Mouse (Mus musculus): ENCODE measurements around the gene Mtcl1. TPM values are rescaled to one million over a fixed set of nuclear protein-coding genes. Genes with fewer than 3 reads are reported as not detected.
A peak's percentile ranks its signal among the peaks of the same experiment; 100 is the strongest.

Gene Mtcl1
- polyA plus RNA-seq, 1 experiment from 2014 or later, result 3.5 TPM

- Histone ChIP-seq H3K4me1 (replicated peaks; ENCODE audit: insufficient read depth, low read length) (no peaks in the 10 kb centered on the region), H3K9me3 (replicated peaks; ENCODE audit: low read length) (no peaks in the 10 kb centered on the region), H3K36me3 (ENCODE audit: insufficient read depth, low read length) (no peaks in the 10 kb centered on the region), H3K4me2 (ENCODE audit: low read length) (no peak overlapping the region), H3K27ac (no peak overlapping the region), H3K4me3 (replicated peaks; ENCODE audit: low read depth, low read length) (no peak overlapping the region), H3K9ac (ENCODE audit: low read depth, low read length) (no peak overlapping the region), H3K27me3 (ENCODE audit: insufficient read depth, low read length) (no peaks in the 10 kb centered on the region)
- DNase-seq (ENCODE audit: low spot score) (no peak), ATAC-seq (replicated peaks; ENCODE audit: low FRiP score, low read depth) (no peak)
- 83% methylated on average over 1 of the region's 1 CpGs for whole genome bisulfite sequencing
- TF ChIP-seq CTCF (IDR thresholded peaks at IDR 0.05; ENCODE audit: low read depth), result no peak
Observed at GRCm38 (mm10) chr17:66473205-66473604, 23.7 kb upstream of the Mtcl1 start.

DNA sequence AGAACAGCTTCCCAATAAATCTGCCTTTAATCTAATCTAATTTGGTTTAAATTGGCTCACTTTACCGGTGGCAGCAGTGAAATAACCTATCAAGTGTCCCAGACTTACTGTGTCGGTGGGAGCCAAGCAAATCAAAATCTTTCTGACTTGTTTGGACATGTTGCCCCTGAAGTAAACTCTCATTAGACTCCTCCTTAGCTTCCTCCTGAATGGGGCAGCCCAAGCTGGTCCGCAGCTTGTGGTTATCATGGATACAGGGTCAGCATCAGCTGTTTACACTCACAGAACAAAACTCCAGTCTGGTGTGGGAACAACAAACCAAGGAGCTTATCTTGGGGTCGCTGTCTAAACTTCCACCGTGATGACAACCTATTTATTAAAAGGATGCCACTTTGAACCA is 22.2 kb upstream of the Mtcl1 start:
- Histone ChIP-seq H3K4me1 (replicated peaks; ENCODE audit: insufficient read depth, low read length) (no peaks in the 10 kb centered on the region), H3K4me3 (replicated peaks; ENCODE audit: low read depth, low read length) (no peak overlapping the region), H3K36me3 (ENCODE audit: insufficient read depth, low read length) (no peaks in the 10 kb centered on the region), H3K9me3 (replicated peaks; ENCODE audit: low read length) (no peaks in the 10 kb centered on the region), H3K27ac (no peak overlapping the region), H3K9ac (ENCODE audit: low read depth, low read length) (no peak overlapping the region), H3K4me2 (ENCODE audit: low read length) (no peak overlapping the region), H3K27me3 (ENCODE audit: insufficient read depth, low read length) (no peaks in the 10 kb centered on the region)
- ATAC-seq (replicated peaks; ENCODE audit: low FRiP score, low read depth) (no peak), DNase-seq (ENCODE audit: low spot score) (no peak)
- no peak for TF ChIP-seq CTCF (IDR thresholded peaks at IDR 0.05; ENCODE audit: low read depth)
- WGBS, result 52% methylated on average over 5 of the region's 5 CpGs

DNA sequence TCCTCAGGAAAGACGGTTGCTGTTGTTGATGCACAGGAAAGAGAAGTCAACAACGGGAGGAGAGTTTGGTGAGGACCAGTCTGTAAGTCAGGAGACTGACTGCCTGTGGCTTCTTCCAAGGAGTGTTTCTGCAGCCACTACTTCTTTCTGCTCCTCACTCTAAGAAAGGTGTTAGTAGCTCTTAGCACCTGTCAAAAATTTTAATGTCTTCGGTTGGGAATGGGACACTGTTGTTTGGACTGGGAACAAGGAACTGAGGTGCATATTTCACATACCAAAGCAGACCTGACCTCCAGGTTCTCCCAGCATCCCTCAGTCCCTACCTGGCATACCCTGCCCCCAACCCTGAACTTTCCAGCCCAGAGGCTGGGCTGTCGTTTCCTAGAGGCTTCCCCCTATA is 21.7 kb upstream of the Mtcl1 start:
- Histone ChIP-seq H3K4me3 (replicated peaks; ENCODE audit: low read depth, low read length) (no peak overlapping the region), H3K9me3 (replicated peaks; ENCODE audit: low read length) (no peaks in the 10 kb centered on the region), H3K4me2 (ENCODE audit: low read length) (no peak overlapping the region), H3K36me3 (ENCODE audit: insufficient read depth, low read length) (no peaks in the 10 kb centered on the region), H3K27me3 (ENCODE audit: insufficient read depth, low read length) (no peaks in the 10 kb centered on the region), H3K27ac (no peak overlapping the region), H3K9ac (ENCODE audit: low read depth, low read length) (no peak overlapping the region), H3K4me1 (replicated peaks; ENCODE audit: insufficient read depth, low read length) (no peaks in the 10 kb centered on the region)
- 77% methylated on average over 4 of the region's 4 CpGs for WGBS
- TF ChIP-seq CTCF (IDR thresholded peaks at IDR 0.05; ENCODE audit: low read depth), result no peak
- DNase-seq (ENCODE audit: low spot score) (no peak), ATAC-seq (replicated peaks; ENCODE audit: low FRiP score, low read depth) (no peak)

DNA sequence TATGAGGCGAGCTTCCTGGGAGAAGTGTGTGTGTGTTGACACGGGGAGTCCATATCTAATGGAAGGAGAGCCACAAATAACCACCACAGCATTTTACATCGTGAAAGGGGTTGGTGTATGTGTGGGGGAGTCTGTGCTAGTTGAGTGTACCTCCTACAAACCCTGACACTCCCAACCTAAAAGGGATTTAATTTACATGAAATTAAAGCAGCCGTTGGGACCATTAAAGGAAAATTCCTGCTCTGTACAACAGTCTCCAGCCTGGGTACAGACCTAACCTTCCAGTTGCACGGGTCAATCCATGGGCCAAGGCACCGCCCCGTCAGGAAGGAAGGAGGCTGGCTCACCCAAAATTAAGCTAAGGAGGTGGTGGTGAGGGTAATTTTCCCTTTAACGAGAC is 20.5 kb upstream of the Mtcl1 start:
- 30% methylated on average over 8 of the region's 8 CpGs for WGBS
- Histone ChIP-seq H3K4me1 (replicated peaks; ENCODE audit: insufficient read depth, low read length) (no peaks in the 10 kb centered on the region), H3K9ac (ENCODE audit: low read depth, low read length) (no peak overlapping the region), H3K9me3 (replicated peaks; ENCODE audit: low read length) (no peaks in the 10 kb centered on the region), H3K27me3 (ENCODE audit: insufficient read depth, low read length) (no peaks in the 10 kb centered on the region), H3K4me2 (ENCODE audit: low read length) (no peak overlapping the region), H3K36me3 (ENCODE audit: insufficient read depth, low read length) (no peaks in the 10 kb centered on the region), H3K4me3 (replicated peaks; ENCODE audit: low read depth, low read length) (no peak overlapping the region), H3K27ac (0 out of 2 replicates have a peak overlapping the region, but pooled peaks have one; percentile 38)
- no peak; the same call in 1 of the 2 replicates for ATAC-seq (replicated peaks; ENCODE audit: low FRiP score, low read depth)
- no peak for TF ChIP-seq CTCF (IDR thresholded peaks at IDR 0.05; ENCODE audit: low read depth)
- peak; percentile 35 for DNase-seq (ENCODE audit: low spot score)

DNA sequence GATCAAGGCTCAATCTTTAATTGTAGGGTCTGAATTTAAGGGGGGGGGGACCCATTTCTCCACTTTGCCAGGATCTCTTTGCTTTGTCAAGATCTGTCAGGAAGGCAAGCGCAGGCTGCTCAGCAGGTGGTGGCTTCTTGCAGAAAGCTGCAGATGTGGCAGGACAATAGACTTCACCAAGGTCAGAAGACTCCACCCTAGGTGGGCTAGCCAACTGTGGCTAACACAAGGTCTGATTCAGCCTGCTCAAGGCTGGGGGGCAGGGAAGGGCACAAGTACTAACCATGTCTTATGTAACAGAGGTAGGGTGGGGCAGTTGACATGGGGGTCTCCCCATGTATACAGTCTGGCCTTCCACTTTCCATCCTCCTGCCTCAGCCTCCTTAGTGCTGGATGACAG is 7.7 kb upstream of the Mtcl1 start:
- H3K4me2 ChIP-seq (ENCODE audit: low read length), result no peak overlapping the region
- no peaks in the 10 kb centered on the region for H3K9me3 ChIP-seq (replicated peaks; ENCODE audit: low read length)
- H3K4me3 ChIP-seq (replicated peaks; ENCODE audit: low read depth, low read length), result no peak overlapping the region
- WGBS, result 94% methylated on average over 1 of the region's 1 CpGs
- H3K27ac ChIP-seq, result no peak overlapping the region
- no peak overlapping the region for H3K9ac ChIP-seq (ENCODE audit: low read depth, low read length)
- DNase-seq (ENCODE audit: low spot score) (no peak), ATAC-seq (replicated peaks; ENCODE audit: low FRiP score, low read depth) (no peak)
- TF ChIP-seq CTCF (IDR thresholded peaks at IDR 0.05; ENCODE audit: low read depth), result no peak
- no peaks in the 10 kb centered on the region for H3K4me1 ChIP-seq (replicated peaks; ENCODE audit: insufficient read depth, low read length)
- H3K27me3 ChIP-seq (ENCODE audit: insufficient read depth, low read length), result no peaks in the 10 kb centered on the region
- H3K36me3 ChIP-seq (ENCODE audit: insufficient read depth, low read length), result no peaks in the 10 kb centered on the region

DNA sequence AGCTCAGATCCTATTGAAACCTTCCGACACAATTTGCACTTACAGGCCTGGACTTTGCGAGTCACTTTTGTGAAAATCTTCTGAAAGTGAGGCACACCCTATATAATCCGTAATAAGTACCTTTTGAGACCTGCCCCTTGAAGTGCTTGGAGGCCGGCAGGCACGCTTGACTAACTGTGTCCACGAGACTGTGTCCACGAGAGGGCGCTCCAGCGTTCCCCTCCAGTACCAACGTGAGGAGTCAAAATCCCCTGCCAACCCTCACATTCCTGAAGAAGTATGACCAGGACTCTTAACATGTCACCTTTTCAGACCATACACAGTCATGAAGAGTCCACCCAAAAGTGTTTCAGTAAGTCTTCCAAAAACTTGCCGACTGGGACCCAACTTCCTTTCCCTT is 1.6 kb upstream of the Mtcl1 start:
- Histone ChIP-seq H3K27me3 (ENCODE audit: insufficient read depth, low read length) (no peaks in the 10 kb centered on the region), H3K36me3 (ENCODE audit: insufficient read depth, low read length) (no peaks in the 10 kb centered on the region), H3K27ac (no peak overlapping the region), H3K4me2 (ENCODE audit: low read length) (peak overlapping the region; percentile 100), H3K9me3 (replicated peaks; ENCODE audit: low read length) (no peaks in the 10 kb centered on the region), H3K9ac (ENCODE audit: low read depth, low read length) (no peak overlapping the region), H3K4me3 (replicated peaks; ENCODE audit: low read depth, low read length) (no peak overlapping the region), H3K4me1 (replicated peaks; ENCODE audit: insufficient read depth, low read length) (peaks cover 9% of the 10 kb centered on the region)
- DNase-seq (ENCODE audit: low spot score) (peak; percentile 92), ATAC-seq (replicated peaks; ENCODE audit: low FRiP score, low read depth) (peak; percentile 37; the same call in 1 of the 2 replicates)
- WGBS, result 2% methylated on average over 11 of the region's 11 CpGs
- TF ChIP-seq CTCF (IDR thresholded peaks at IDR 0.05; ENCODE audit: low read depth), result peak; percentile 91

DNA sequence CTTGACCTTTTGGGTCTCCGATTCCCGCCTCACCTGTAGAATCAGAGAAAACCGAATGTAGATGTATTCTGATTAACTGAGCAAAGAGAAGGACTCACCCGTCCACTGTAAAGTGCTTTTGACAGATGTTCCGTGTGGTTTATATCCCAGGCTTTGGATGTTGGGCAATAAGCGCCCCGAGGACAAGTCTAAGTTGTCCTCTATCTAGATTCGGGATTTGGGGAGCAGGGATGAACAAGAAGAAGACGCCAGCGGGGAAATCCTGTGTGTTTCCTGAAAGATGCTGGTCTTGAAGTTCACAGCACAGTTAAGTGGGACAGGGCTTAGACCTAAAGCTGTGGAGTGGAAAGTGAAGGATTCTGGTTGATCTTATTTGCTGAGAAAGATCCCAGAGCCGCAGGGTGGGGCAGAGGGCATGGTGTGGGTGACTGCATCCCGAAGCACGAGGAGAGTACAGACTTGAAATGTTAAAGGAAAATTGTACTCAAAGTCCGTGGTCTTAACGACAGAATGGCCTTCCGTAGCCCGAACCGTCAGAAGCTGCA is 1.0 kb upstream of the Mtcl1 start:
- no peaks in the 10 kb centered on the region for H3K9me3 ChIP-seq (replicated peaks; ENCODE audit: low read length)
- H3K4me2 ChIP-seq (ENCODE audit: low read length), result peak overlapping the region; percentile 100
- TF ChIP-seq CTCF (IDR thresholded peaks at IDR 0.05; ENCODE audit: low read depth), result no peak
- WGBS, result 3% methylated on average over 18 of the region's 18 CpGs
- peak; percentile 16 for DNase-seq (ENCODE audit: low spot score)
- H3K27ac ChIP-seq, result no peak overlapping the region
- peak overlapping the region; percentile 81; the same call in 1 of the 2 replicates for H3K9ac ChIP-seq (ENCODE audit: low read depth, low read length)
- H3K27me3 ChIP-seq (ENCODE audit: insufficient read depth, low read length), result no peaks in the 10 kb centered on the region
- no peaks in the 10 kb centered on the region for H3K36me3 ChIP-seq (ENCODE audit: insufficient read depth, low read length)
- no peak for ATAC-seq (replicated peaks; ENCODE audit: low FRiP score, low read depth)
- peaks cover 9% of the 10 kb centered on the region for H3K4me1 ChIP-seq (replicated peaks; ENCODE audit: insufficient read depth, low read length)
- H3K4me3 ChIP-seq (replicated peaks; ENCODE audit: low read depth, low read length), result peak overlapping the region; percentile 80
